Mouse (Mus musculus) ovary, adult 10 weeks (tissue): ENCODE results near the gene Gm10300. TPM values are rescaled to one million over a fixed set of nuclear protein-coding genes. Genes with fewer than 3 reads are reported as not detected.

Source experiments
- polyA plus RNA-seq: library from polyadenylated mRNA; stranded (reverse); fragments of 350-450 nt; fragmentation: Illumina TruSeq; extraction: RNeasy Lipid Tissue Mini Kit (QIAGEN cat#74804); gene quantifications from one replicate; pipeline ENCODE4 v1.2.3, GENCODE M21; 2014

Gm10300 gene
- polyA plus RNA-seq = not detected

GRCm38 (mm10) chr4:132074077-132074932, at the start of gene Gm10300:
Gene Gm10300 (plus strand): TSS chr4:132074697.

GRCm38 (mm10) chr4:132074933-132075769, 654 bp downstream of the Gm10300 start, which contains the start of gene Epb41:
Gene Epb41 (minus strand): TSS chr4:132075321.

Other genes with a start within 250 kb of the Gm10300 start
- 3.4 TPM for gene Ptpru, start 236.4 kb upstream of the Gm10300 start, polyA plus RNA-seq
- gene Mecr, start 231.2 kb upstream of the Gm10300 start, polyA plus RNA-seq = 3.1 TPM
- 19.7 TPM for gene Srsf4, start 201.1 kb upstream of the Gm10300 start, polyA plus RNA-seq
- not detected for gene Tmem200b, start 152.9 kb upstream of the Gm10300 start, polyA plus RNA-seq
- gene Epb41, start 624 bp downstream of the Gm10300 start, polyA plus RNA-seq = 28.6 TPM
- not detected for gene Oprd1, start 69.8 kb downstream of the Gm10300 start, polyA plus RNA-seq
- 121 TPM for gene Ythdf2, start 137.6 kb downstream of the Gm10300 start, polyA plus RNA-seq
- gene Gmeb1, start 186.9 kb downstream of the Gm10300 start, polyA plus RNA-seq = 7.8 TPM
- gene Taf12, start 199.7 kb downstream of the Gm10300 start, polyA plus RNA-seq = 18.2 TPM
- not detected for gene Rab42, start 228.7 kb downstream of the Gm10300 start, polyA plus RNA-seq